In the genomic region with DNA sequence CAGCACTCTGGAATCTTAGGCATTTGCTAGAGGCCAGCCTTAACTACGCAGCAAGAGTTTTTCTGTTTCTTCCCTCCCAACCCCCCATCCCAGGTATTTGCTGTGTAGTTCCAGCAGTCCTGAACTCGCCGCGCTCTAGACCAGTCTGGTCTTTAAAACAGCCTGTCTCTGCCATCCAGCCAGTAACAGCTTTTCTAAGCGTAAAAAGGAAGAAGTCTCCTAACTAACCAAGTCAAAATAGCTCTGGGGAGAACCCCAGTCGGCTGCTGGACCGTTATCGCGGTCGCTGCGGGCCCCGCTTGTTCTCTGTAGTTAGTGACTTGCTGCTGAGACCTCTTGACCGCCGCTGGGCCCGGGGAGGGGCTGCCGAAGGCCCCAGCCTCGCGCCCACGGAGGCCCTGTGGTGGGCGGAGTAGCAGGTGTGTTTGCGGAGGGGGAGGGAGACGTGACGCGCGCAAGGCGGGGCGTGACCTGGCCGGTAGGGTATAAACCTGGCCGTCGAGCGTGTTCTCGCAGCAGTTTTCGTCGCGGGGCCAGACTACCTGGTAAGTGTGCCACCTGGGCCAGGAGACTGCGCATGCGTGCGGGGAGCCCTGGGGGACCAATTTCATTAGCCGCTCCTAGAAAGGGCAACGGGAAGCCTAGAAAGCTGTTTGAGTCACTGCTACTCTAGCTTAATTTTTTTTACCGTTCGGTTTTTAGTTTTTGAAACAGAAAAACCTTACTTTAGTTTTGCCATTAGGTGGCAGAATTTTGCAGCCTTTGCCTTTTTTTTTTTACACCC, we compare ENCODE assay signal across 7 mouse cellular contexts. TPM values are rescaled to one million over a fixed set of nuclear protein-coding genes. Genes with fewer than 3 reads are reported as not detected.
A peak's percentile ranks its signal among the peaks of the same experiment; 100 is the strongest.
DNase-seq lines count a peak whose midpoint lies in the region; ATAC-seq lines count a peak whose summit lies in the region.

No protein-coding gene starts in this region.

- H3K27ac ChIP-seq in intestine, embryonic 15.5 days: peak overlapping the region; percentile 88
- peak overlapping the region; percentile 23 for H3K27ac ChIP-seq in limb, embryonic 11.5 days (replicated peaks; ENCODE audit: low read depth, low read length)
- 0 out of 2 replicates have a peak overlapping the region, but pooled peaks have one; percentile 51 for H3K27ac ChIP-seq in midbrain, embryonic 13.5 days

- H3K4me3 ChIP-seq in intestine, embryonic 15.5 days (replicated peaks): peak overlapping the region; percentile 50
- peak overlapping the region; percentile 42 for H3K4me3 ChIP-seq in limb, embryonic 11.5 days (ENCODE audit: low read depth, low read length)
- peak overlapping the region; percentile 50 for H3K4me3 ChIP-seq in midbrain, embryonic 13.5 days (replicated peaks)

- peak overlapping the region; percentile 93 for H3K4me2 ChIP-seq in intestine, embryonic 15.5 days (replicated peaks)
- H3K4me2 ChIP-seq in limb, embryonic 11.5 days (ENCODE audit: low read depth, severe bottlenecking): peak overlapping the region; percentile 86
- peak overlapping the region; percentile 98 for H3K4me2 ChIP-seq in midbrain, embryonic 13.5 days (replicated peaks)

- ATAC-seq in intestine, embryonic 15.5 days: peak; percentile 88
- ATAC-seq in limb, embryonic 11.5 days (ENCODE audit: insufficient number of reproducible peaks, low FRiP score, low TSS enrichment, low read depth): peak; percentile 68
- ATAC-seq in midbrain, embryonic 13.5 days: peak; percentile 30

- whole genome bisulfite sequencing in intestine, embryonic 15.5 days: under 1% methylated on average over 42 of the region's 42 CpGs
- 1% methylated on average over 42 of the region's 42 CpGs for WGBS in limb, embryonic 11.5 days
- WGBS in midbrain, embryonic 13.5 days: 1% methylated on average over 42 of the region's 42 CpGs

- no peaks in the 10 kb centered on the region for H3K27me3 ChIP-seq in intestine, embryonic 15.5 days (replicated peaks)
- H3K27me3 ChIP-seq in limb, embryonic 11.5 days (ENCODE audit: control insufficient read depth, insufficient read depth, low read length): no peaks in the 10 kb centered on the region
- H3K27me3 ChIP-seq in midbrain, embryonic 13.5 days: no peaks in the 10 kb centered on the region

- no peaks in the 10 kb centered on the region for H3K9me3 ChIP-seq in intestine, embryonic 15.5 days
- no peaks in the 10 kb centered on the region for H3K9me3 ChIP-seq in limb, embryonic 11.5 days (ENCODE audit: control insufficient read depth, low read length)
- no peaks in the 10 kb centered on the region for H3K9me3 ChIP-seq in midbrain, embryonic 13.5 days

- no peaks in the 10 kb centered on the region for H3K36me3 ChIP-seq in intestine, embryonic 15.5 days
- H3K36me3 ChIP-seq in limb, embryonic 11.5 days (ENCODE audit: control insufficient read depth, insufficient read depth, low read length): no peaks in the 10 kb centered on the region
- H3K36me3 ChIP-seq in midbrain, embryonic 13.5 days: no peaks in the 10 kb centered on the region

- DNase-seq in adrenal gland, adult 2 months: peak; percentile 87
- DNase-seq in embryo, embryonic 11 days: peak; percentile 82
- peak; percentile 47 to 49 for DNase-seq in gastrocnemius, postnatal 36 days
- peak; percentile 89 for DNase-seq in limb, embryonic 11.5 days (ENCODE audit: low spot score)
- peak; percentile 82 for DNase-seq in spleen, adult 12 weeks (ENCODE audit: low spot score)

- H3K4me1 ChIP-seq in intestine, embryonic 15.5 days (replicated peaks): peaks cover 21% of the 10 kb centered on the region
- H3K4me1 ChIP-seq in limb, embryonic 11.5 days (ENCODE audit: control insufficient read depth, insufficient read depth, low read length): peaks cover 4% of the 10 kb centered on the region
- H3K4me1 ChIP-seq in midbrain, embryonic 13.5 days (replicated peaks): peaks cover 31% of the 10 kb centered on the region

- intact Hi-C loops in gastrocnemius, postnatal 36 days (cut with DNase I): no loop called here

- peak overlapping the region; percentile 40 for H3K9ac ChIP-seq in intestine, embryonic 15.5 days
- peak overlapping the region; percentile 24 for H3K9ac ChIP-seq in limb, embryonic 11.5 days (ENCODE audit: low read length)
- H3K9ac ChIP-seq in midbrain, embryonic 13.5 days (replicated peaks): peak overlapping the region; percentile 65

RNA-seq across cellular contexts. Expression of gene Ncoa4, which starts 5.8 kb away (rescaled TPM):
- total RNA-seq in adrenal gland, adult 2 months (2021): 100 to 1,000 TPM; 155 to 232 TPM
- 18.6 and 27.6 TPM in 2 replicates for polyA plus RNA-seq in adrenal gland, adult 2 months (2012; rRNA removed)
- total RNA-seq in gastrocnemius, postnatal 36 days (2021): 10 to 100 TPM; 55.2 to 61.5 TPM
- 164 and 166 TPM in 2 replicates for polyA plus RNA-seq in intestine, embryonic 15.5 days (2015; fragmentation: Nextera tagmentation; extraction: Ambion mirVana)
- 82.5 and 83.2 TPM in 2 replicates for polyA plus RNA-seq in limb, embryonic 11.5 days (2014; fragmentation: Nextera tagmentation; extraction: Ambion mirVana)
- polyA plus RNA-seq in midbrain, embryonic 13.5 days (2015; fragmentation: Nextera tagmentation; extraction: Ambion mirVana): 89.7 and 93.6 TPM in 2 replicates

RNA-seq across cellular contexts. Expression of gene Msmb, which starts 23.6 kb away (rescaled TPM):
- not detected for total RNA-seq in adrenal gland, adult 2 months (2021)
- not detected in 2 replicates for polyA plus RNA-seq in adrenal gland, adult 2 months (2012; rRNA removed)
- total RNA-seq in gastrocnemius, postnatal 36 days (2021): not detected
- polyA plus RNA-seq in intestine, embryonic 15.5 days (2015; fragmentation: Nextera tagmentation; extraction: Ambion mirVana): not detected in 2 replicates
- not detected in 2 replicates for polyA plus RNA-seq in limb, embryonic 11.5 days (2014; fragmentation: Nextera tagmentation; extraction: Ambion mirVana)
- not detected in 2 replicates for polyA plus RNA-seq in midbrain, embryonic 13.5 days (2015; fragmentation: Nextera tagmentation; extraction: Ambion mirVana)

RNA-seq across cellular contexts. Expression of gene Timm23, which starts 36.2 kb away (rescaled TPM):
- 100 to 1,000 TPM; 150 to 152 TPM for total RNA-seq in adrenal gland, adult 2 months (2021)
- 165 TPM in 2 replicates for polyA plus RNA-seq in adrenal gland, adult 2 months (2012; rRNA removed)
- 100 to 1,000 TPM; 198 to 210 TPM for total RNA-seq in gastrocnemius, postnatal 36 days (2021)
- polyA plus RNA-seq in intestine, embryonic 15.5 days (2015; fragmentation: Nextera tagmentation; extraction: Ambion mirVana): 335 and 338 TPM in 2 replicates
- 310 and 333 TPM in 2 replicates for polyA plus RNA-seq in limb, embryonic 11.5 days (2014; fragmentation: Nextera tagmentation; extraction: Ambion mirVana)
- polyA plus RNA-seq in midbrain, embryonic 13.5 days (2015; fragmentation: Nextera tagmentation; extraction: Ambion mirVana): 215 and 223 TPM in 2 replicates

RNA-seq across cellular contexts. Expression of gene Parg, which starts 36.3 kb away (rescaled TPM):
- total RNA-seq in adrenal gland, adult 2 months (2021): 10 to 100 TPM; 49.0 to 69.1 TPM
- polyA plus RNA-seq in adrenal gland, adult 2 months (2012; rRNA removed): 6.3 and 8.9 TPM in 2 replicates
- 10 to 100 TPM; 17.1 to 19.9 TPM for total RNA-seq in gastrocnemius, postnatal 36 days (2021)
- 35.9 and 37.0 TPM in 2 replicates for polyA plus RNA-seq in intestine, embryonic 15.5 days (2015; fragmentation: Nextera tagmentation; extraction: Ambion mirVana)
- 62.4 and 76.0 TPM in 2 replicates for polyA plus RNA-seq in limb, embryonic 11.5 days (2014; fragmentation: Nextera tagmentation; extraction: Ambion mirVana)
- polyA plus RNA-seq in midbrain, embryonic 13.5 days (2015; fragmentation: Nextera tagmentation; extraction: Ambion mirVana): 42.5 and 44.3 TPM in 2 replicates

Comparison
In these comparisons a context has a peak if more than half of its experiments do, and no peak if none do; other contexts are left out.
1. Peak in every context shown above with its lines: DNase-seq, ATAC-seq, H3K4me3 ChIP-seq and H3K27ac ChIP-seq.
2. ATAC-seq: peak in every context shown above with its lines; median percentile 88 in intestine, embryonic 15.5 days; 68 in limb, embryonic 11.5 days; 30 in midbrain, embryonic 13.5 days.
3. H3K27ac ChIP-seq: peak in every context shown above with its lines; median percentile 88 in intestine, embryonic 15.5 days; 51 in midbrain, embryonic 13.5 days; 23 in limb, embryonic 11.5 days.